Mouse (Mus musculus) stomach, embryonic 15.5 days (tissue): ENCODE results near the gene Tmem245. TPM values are rescaled to one million over a fixed set of nuclear protein-coding genes. Genes with fewer than 3 reads are reported as not detected.
"Not testable (repeated sequence)": the region's sequence is repeated elsewhere in the genome, so short reads cannot be mapped to it uniquely, and the experiment has no call there.

ENCODE experiments used
- ATAC-seq: fragments of 200-750 bp; cut with Nextera tagmentation; 2 replicates; pipeline ENCODE4 v1.8.0; 2017; ENCODE audit warnings: low read depth, moderate number of reproducible peaks, moderate TSS enrichment; ENCODE audit not compliant: insufficient read depth, low FRiP score
- H3K27ac ChIP-seq: fragments of 300-500 bp; sonication (generic); 2 replicates; pipeline ENCODE4 v1.5.1; 2015; ENCODE audit warnings: mild to moderate bottlenecking, inconsistent platforms
- H3K27me3 ChIP-seq: fragments of 300-500 bp; sonication (generic); replicated peaks from 2 replicates; pipeline ENCODE4 v1.6.1; 2015; ENCODE audit warnings: inconsistent platforms
- H3K36me3 ChIP-seq: fragments of 300-500 bp; sonication (generic); 2 replicates; pipeline ENCODE4 v1.6.1; 2015; ENCODE audit warnings: inconsistent platforms
- H3K4me1 ChIP-seq: fragments of 300-500 bp; sonication (generic); 2 replicates; pipeline ENCODE4 v1.6.1; 2015; ENCODE audit warnings: inconsistent platforms
- H3K4me2 ChIP-seq: fragments of 300-500 bp; sonication (generic); 2 replicates; pipeline ENCODE4 v1.6.1; 2015; ENCODE audit warnings: mild to moderate bottlenecking, inconsistent platforms
- H3K4me3 ChIP-seq: fragments of 300-500 bp; sonication (generic); replicated peaks from 2 replicates; pipeline ENCODE4 v1.5.1; 2015; ENCODE audit warnings: inconsistent platforms
- H3K9ac ChIP-seq: fragments of 300-500 bp; sonication (generic); 2 replicates; pipeline ENCODE4 v1.6.1; 2015; ENCODE audit warnings: inconsistent platforms
- H3K9me3 ChIP-seq: fragments of 300-500 bp; sonication (generic); 2 replicates; pipeline ENCODE4 v1.6.1; 2016; ENCODE audit warnings: inconsistent platforms
- WGBS: fragments of 180-500 bp; shearing (Covaris S2); methylation state at CpG from one replicate; pipeline ENCODE4 v1.1.7; 2015; 5-methylcytosine and 5-hydroxymethylcytosine counted together
- polyA plus RNA-seq: library from polyadenylated mRNA; unstranded; fragments of >200 nt; fragmentation: Nextera tagmentation; extraction: Ambion mirVana; gene quantifications from 2 replicates; pipeline ENCODE4 v1.2.1, GENCODE M21; 2015

Tmem245 gene
- polyA plus RNA-seq, 1 experiment from 2014 or later, result 10.3 TPM

- Histone ChIP-seq H3K27me3 (no peaks in the 10 kb centered on the region), H3K9ac (no peak overlapping the region), H3K36me3 (peaks cover 24% of the 10 kb centered on the region), H3K27ac (no peak overlapping the region), H3K4me3 (no peak overlapping the region), H3K4me1 (no peaks in the 10 kb centered on the region), H3K4me2 (no peak overlapping the region), H3K9me3 (no peaks in the 10 kb centered on the region)
- WGBS, result 87% methylated on average over 6 of the region's 6 CpGs
- ATAC-seq, result no peak
Observed at GRCm38 (mm10) chr4:56892501-56893115, 54.6 kb downstream of the Tmem245 start.

DNA sequence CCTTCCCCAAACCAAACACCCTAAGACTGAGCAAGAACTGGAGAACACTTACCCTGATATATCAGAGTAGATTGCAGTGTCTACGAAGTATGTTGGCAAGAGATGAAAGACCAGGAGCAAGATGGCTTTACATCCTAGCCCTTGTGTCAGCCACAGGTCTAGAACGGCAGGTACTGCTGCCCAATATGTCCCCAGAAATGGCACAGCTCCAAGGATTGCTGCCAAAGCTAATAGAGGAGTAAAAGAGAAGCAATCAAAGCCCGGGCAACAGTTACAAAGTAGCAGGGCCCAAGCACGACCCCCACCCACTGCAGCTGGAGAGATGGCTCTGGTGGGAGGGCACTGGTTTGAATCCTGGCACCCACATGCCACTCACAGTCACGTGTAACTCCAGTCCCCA is 58.8 kb downstream of the Tmem245 start:
- Histone ChIP-seq H3K9ac (no peak overlapping the region), H3K4me3 (no peak overlapping the region), H3K36me3 (peaks cover 22% of the 10 kb centered on the region), H3K9me3 (no peaks in the 10 kb centered on the region), H3K4me1 (no peaks in the 10 kb centered on the region), H3K4me2 (no peak overlapping the region), H3K27me3 (no peaks in the 10 kb centered on the region), H3K27ac (no peak overlapping the region)
- no peak for ATAC-seq
- 78% methylated on average over 5 of the region's 5 CpGs for WGBS

DNA sequence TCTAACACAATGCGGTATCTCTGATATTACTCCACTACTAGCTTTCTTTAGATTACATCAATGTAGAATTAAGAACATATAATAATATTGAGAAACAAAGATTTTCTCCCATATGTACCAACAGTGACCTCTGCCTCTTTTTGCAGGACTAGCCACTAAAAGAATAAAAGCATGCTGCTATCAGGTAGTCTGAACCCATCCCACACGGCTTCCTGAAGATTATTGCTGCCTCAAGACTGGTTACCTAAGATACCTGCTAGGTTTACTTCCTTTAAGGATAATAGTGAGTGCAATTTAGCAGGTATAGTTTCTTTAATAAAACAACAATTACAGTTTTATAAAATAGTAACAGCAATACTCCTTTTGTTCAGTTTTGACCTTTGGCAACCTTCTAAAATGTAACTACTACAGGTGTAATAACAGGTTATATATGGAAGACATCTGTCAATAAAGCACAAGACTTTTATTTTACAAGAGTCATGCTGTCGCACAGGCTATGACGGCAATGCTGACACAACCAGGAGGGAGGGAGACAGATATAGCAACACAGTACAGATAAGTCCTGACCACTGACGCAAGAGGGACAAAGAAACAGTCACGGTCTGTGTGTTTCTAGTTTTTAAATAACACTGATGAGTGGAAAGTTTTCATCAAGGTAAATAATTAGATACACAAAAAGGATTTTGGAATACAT is 60.8 kb downstream of the Tmem245 start:
- ATAC-seq, result no peak; the same call in 1 of the 2 replicates
- H3K36me3 ChIP-seq, result peaks cover 27% of the 10 kb centered on the region

GRCm38 (mm10) chr4:56880036-56880703 is 67.1 kb downstream of the Tmem245 start:
- H3K36me3 ChIP-seq, result peaks cover 21% of the 10 kb centered on the region
- no peak overlapping the region for H3K27ac ChIP-seq
- no peak overlapping the region for H3K9ac ChIP-seq
- H3K4me1 ChIP-seq, result no peaks in the 10 kb centered on the region
- H3K9me3 ChIP-seq, result no peaks in the 10 kb centered on the region
- H3K4me2 ChIP-seq, result no peak overlapping the region
- no peak overlapping the region for H3K4me3 ChIP-seq
- no peak for ATAC-seq
- 72% methylated on average over 11 of the region's 11 CpGs for WGBS
- H3K27me3 ChIP-seq, result no peaks in the 10 kb centered on the region

More for the DNA sequence above, 60.8 kb downstream of the Tmem245 start:
- H3K27me3 ChIP-seq, result no peaks in the 10 kb centered on the region
- no peak overlapping the region for H3K4me2 ChIP-seq
- H3K4me3 ChIP-seq, result no peak overlapping the region
- no peaks in the 10 kb centered on the region for H3K4me1 ChIP-seq
- no peaks in the 10 kb centered on the region for H3K9me3 ChIP-seq
- no peak overlapping the region for H3K27ac ChIP-seq
- WGBS, result 88% methylated on average over 6 of the region's 6 CpGs
- H3K9ac ChIP-seq, result no peak overlapping the region

DNA sequence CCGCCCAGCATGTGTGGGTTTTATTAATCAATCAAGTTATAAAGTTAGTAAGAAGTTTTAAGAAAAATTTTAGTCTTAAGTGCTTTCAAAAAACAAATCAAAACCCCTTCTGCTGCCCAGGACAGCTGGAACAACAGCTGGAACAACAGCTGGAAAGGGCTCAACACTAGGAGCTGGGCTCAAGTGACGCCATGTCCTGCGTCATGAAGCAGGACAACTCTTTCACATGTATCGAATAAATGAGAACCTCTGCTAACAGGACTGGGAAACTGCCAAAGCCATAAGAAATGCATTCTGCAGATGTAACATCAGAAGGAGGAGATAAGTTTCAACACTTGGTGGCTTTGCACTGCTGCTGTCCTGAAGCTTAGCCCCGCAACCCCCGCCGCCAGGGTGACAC is 68.3 kb downstream of the Tmem245 start:
- Histone ChIP-seq H3K9me3 (no peaks in the 10 kb centered on the region), H3K36me3 (peaks cover 19% of the 10 kb centered on the region), H3K9ac (no peak overlapping the region), H3K4me2 (no peak overlapping the region), H3K27me3 (no peaks in the 10 kb centered on the region), H3K4me1 (no peaks in the 10 kb centered on the region), H3K27ac (no peak overlapping the region), H3K4me3 (no peak overlapping the region)
- no peak for ATAC-seq
- 85% methylated on average over 7 of the region's 7 CpGs for WGBS

DNA sequence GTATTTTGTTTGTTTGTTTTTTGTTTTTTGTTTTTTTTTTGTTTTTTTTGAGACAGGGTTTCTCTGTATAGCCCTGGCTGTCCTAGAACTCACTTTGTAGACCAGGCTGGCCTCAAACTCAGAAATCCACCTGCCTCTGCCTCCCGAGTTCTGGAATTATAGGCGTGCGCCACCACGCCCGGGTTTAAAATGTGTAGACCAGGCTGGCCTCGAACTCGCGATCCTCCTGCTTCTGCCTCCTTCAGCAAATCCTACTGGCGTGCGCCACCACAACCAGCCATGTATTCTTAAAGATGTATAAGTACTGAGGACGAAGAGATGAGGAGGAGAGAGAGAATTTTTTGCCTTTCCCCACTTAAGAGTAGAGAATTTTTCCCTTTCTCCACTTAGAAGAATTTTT is 76.7 kb downstream of the Tmem245 start:
- H3K27me3 ChIP-seq, H3K36me3 ChIP-seq, H3K27ac ChIP-seq, H3K4me1 ChIP-seq, H3K4me3 ChIP-seq, H3K4me2 ChIP-seq, H3K9ac ChIP-seq, ATAC-seq, H3K9me3 ChIP-seq: not testable (repeated sequence)
- WGBS, result 95% methylated on average over 11 of the region's 11 CpGs

- Histone ChIP-seq H3K4me2 (no peak overlapping the region), H3K9me3 (no peaks in the 10 kb centered on the region; the same call in 1 of the 2 replicates), H3K27me3 (no peaks in the 10 kb centered on the region), H3K4me3 (no peak overlapping the region), H3K9ac (no peak overlapping the region), H3K36me3 (0 out of 2 replicates have a peak, but pooled peaks cover 3% of the 10 kb centered on the region), H3K4me1 (no peaks in the 10 kb centered on the region; the same call in 1 of the 2 replicates), H3K27ac (no peak overlapping the region)
- 83% methylated on average over 5 of the region's 5 CpGs for WGBS
- no peak for ATAC-seq
Observed at GRCm38 (mm10) chr4:56867761-56868160, 79.5 kb downstream of the Tmem245 start.

DNA sequence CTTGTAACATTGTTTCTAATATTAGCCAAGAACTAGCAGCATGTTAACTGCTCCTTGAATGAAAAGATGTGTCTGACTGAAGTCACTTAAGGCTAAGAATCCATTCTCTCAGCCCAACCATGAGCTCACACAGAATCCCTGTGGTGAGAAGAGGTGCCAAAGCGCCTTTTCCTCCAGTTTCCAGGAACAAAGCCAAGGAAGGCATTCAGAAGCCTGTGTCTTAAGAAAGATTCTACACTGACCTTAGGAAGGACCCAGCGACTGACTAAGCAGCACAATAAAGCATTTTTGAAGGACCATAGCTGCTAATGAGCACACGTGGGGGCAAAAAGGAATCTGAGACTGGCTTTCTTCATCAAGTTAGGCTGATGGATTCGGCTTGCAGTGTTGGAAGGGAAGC is 81.3 kb downstream of the Tmem245 start:
- Histone ChIP-seq H3K4me1 (no peaks in the 10 kb centered on the region; the same call in 1 of the 2 replicates), H3K9me3 (no peaks in the 10 kb centered on the region), H3K36me3 (no peaks in the 10 kb centered on the region), H3K27ac (peak overlapping the region; percentile 88; the same call in 1 of the 2 replicates), H3K4me2 (no peak overlapping the region), H3K9ac (no peak overlapping the region), H3K27me3 (no peaks in the 10 kb centered on the region), H3K4me3 (no peak overlapping the region)
- 56% methylated on average over 4 of the region's 4 CpGs for WGBS
- ATAC-seq, result no peak

DNA sequence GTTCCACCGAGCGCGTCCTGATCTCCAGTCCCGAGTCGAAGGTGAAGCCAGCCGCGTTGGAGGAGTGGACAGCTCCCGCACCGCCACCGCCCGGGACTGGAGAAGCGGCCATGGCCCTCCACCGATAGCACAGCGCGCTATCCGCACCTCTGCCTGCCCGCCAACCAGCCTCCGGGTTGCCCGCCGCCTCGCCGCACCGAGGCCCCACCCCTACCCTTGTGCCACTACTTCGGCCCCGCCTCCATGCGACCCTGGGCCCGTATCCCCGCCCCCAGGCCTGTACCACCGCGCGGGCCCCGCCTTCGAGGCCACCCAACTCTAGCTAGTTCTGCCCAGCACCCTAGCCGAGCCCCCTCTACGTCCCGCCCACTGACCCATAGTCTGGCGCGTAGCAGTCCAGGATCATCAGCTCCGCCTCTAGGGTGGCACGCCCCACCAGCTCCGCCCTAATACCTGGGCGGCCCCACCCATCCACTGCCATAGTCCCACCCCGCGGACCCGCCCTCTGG is 82.2 kb downstream of the Tmem245 start, which contains the start of gene Ctnnal1:
TSS of gene Ctnnal1 (minus strand) at position 186 of the 509 bp plus-strand sequence.
- no peaks in the 10 kb centered on the region for H3K36me3 ChIP-seq
- peak within 1 kb of the TSS; percentile 88 for H3K27ac ChIP-seq
- peak within 1 kb of the TSS; percentile 81 for H3K4me3 ChIP-seq
- under 1% methylated on average over 45 of the region's 45 CpGs for WGBS
- H3K27me3 ChIP-seq, result no peaks in the 10 kb centered on the region
- no peaks in the 10 kb centered on the region for H3K9me3 ChIP-seq
- H3K4me2 ChIP-seq, result peak within 1 kb of the TSS; percentile 93
- ATAC-seq, result peak; percentile 98
- no peaks in the 10 kb centered on the region; the same call in 1 of the 2 replicates for H3K4me1 ChIP-seq
- H3K9ac ChIP-seq, result peak within 1 kb of the TSS; percentile 74

DNA sequence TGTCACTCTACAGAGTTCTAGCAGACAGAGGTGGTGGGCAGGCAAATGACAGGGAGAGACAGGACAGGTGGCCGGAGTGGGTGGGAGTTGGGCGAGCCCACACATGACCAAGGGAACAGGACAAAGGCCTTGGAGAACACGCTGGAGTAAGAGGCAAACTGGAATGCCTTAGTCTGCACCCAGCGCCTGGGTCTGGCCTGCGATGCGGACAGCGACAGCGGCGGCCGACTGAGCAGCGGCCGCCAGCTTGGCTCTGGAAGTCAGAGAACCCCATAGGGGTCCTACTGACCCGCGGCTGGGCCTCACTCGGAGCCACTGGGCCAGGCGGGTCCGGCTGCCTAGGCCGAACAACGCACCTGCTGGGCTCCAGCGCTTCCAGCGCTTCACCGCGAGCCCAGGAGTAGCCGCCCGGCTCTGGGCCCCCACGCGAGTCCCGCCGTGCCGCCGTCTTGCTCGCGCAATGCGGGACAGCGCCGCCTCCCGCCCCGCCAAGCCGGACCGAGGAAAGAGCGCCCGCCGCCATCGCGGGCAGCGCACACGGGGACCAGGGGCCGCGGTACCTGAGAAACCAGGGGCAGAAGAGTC is 82.7 kb downstream of the Tmem245 start:
- peak overlapping the region; percentile 81 for H3K4me3 ChIP-seq
- ATAC-seq, result peak; percentile 37
- H3K36me3 ChIP-seq, result no peaks in the 10 kb centered on the region
- peak overlapping the region; percentile 88 for H3K27ac ChIP-seq
- WGBS, result under 1% methylated on average over 49 of the region's 49 CpGs
- no peaks in the 10 kb centered on the region for H3K27me3 ChIP-seq
- no peaks in the 10 kb centered on the region; the same call in 1 of the 2 replicates for H3K4me1 ChIP-seq
- no peaks in the 10 kb centered on the region for H3K9me3 ChIP-seq
- H3K4me2 ChIP-seq, result peak overlapping the region; percentile 93
- peak overlapping the region; percentile 74 for H3K9ac ChIP-seq

GRCm38 (mm10) chr4:56864016-56864415 is 83.2 kb downstream of the Tmem245 start:
- no peaks in the 10 kb centered on the region; the same call in 1 of the 2 replicates for H3K4me1 ChIP-seq
- H3K4me3 ChIP-seq, result peak overlapping the region; percentile 81
- H3K36me3 ChIP-seq, result no peaks in the 10 kb centered on the region
- H3K9me3 ChIP-seq, result no peaks in the 10 kb centered on the region
- no peak overlapping the region for H3K27ac ChIP-seq
- ATAC-seq, result no peak
- WGBS, result 32% methylated on average over 4 of the region's 4 CpGs
- peak overlapping the region; percentile 74; the same call in 1 of the 2 replicates for H3K9ac ChIP-seq
- H3K27me3 ChIP-seq, result no peaks in the 10 kb centered on the region
- peak overlapping the region; percentile 93 for H3K4me2 ChIP-seq
